Mouse (Mus musculus): ENCODE data around the gene Fam160b1. TPM values are rescaled to one million over a fixed set of nuclear protein-coding genes. Genes with fewer than 3 reads are reported as not detected.

Gene Fam160b1
- polyA plus RNA-seq, 1 experiment from 2014 or later, result 15.1 TPM

- 78% methylated on average over 5 of the region's 5 CpGs for whole genome bisulfite sequencing
- no peak for ATAC-seq (ENCODE audit: insufficient number of reproducible peaks, insufficient read depth, low FRiP score, low read depth)
- Histone ChIP-seq H3K4me3 (ENCODE audit: control insufficient read depth in 1 of 2, insufficient read depth in 1 of 2, low read depth in 1 of 2, low read length in 2 of 2) (no peak overlapping the region), H3K9me3 (ENCODE audit: control insufficient read depth, low read length) (no peaks in the 10 kb centered on the region), H3K27me3 (ENCODE audit: control insufficient read depth, insufficient read depth, low read length) (no peaks in the 10 kb centered on the region), H3K36me3 (ENCODE audit: control insufficient read depth, insufficient read depth, low read length) (peaks cover 33% of the 10 kb centered on the region), H3K4me2 (ENCODE audit: low read length) (no peak overlapping the region), H3K4me1 (ENCODE audit: control insufficient read depth in 2 of 2, insufficient read depth in 2 of 2, low read length in 2 of 2) (peaks cover 37 to 63% of the 10 kb centered on the region in 2 experiments), H3K9ac (ENCODE audit: low read length) (no peak overlapping the region), H3K27ac (replicated peaks in 1 of 2; ENCODE audit: control insufficient read depth in 1 of 2, insufficient read depth in 1 of 2, low read depth in 2 of 2, low read length in 2 of 2) (peak overlapping the region; percentile 4 to 74; a peak in 2 of 4 replicates)
These were observed 6.1 kb downstream of the Fam160b1 start for GRCm38 (mm10) chr19:57366626-57367025.

- Histone ChIP-seq H3K27ac (replicated peaks in 1 of 2; ENCODE audit: control insufficient read depth in 1 of 2, insufficient read depth in 1 of 2, low read depth in 2 of 2, low read length in 2 of 2) (peak overlapping the region; percentile 63 to 74), H3K4me2 (ENCODE audit: low read length) (peak overlapping the region; percentile 4; the same call in 1 of the 2 replicates), H3K4me1 (ENCODE audit: control insufficient read depth in 2 of 2, insufficient read depth in 2 of 2, low read length in 2 of 2) (peaks cover 37 to 63% of the 10 kb centered on the region in 2 experiments), H3K4me3 (ENCODE audit: control insufficient read depth in 1 of 2, insufficient read depth in 1 of 2, low read depth in 1 of 2, low read length in 2 of 2) (no peak overlapping the region), H3K9me3 (ENCODE audit: control insufficient read depth, low read length) (no peaks in the 10 kb centered on the region), H3K36me3 (ENCODE audit: control insufficient read depth, insufficient read depth, low read length) (peaks cover 39% of the 10 kb centered on the region), H3K9ac (ENCODE audit: low read length) (no peak overlapping the region), H3K27me3 (ENCODE audit: control insufficient read depth, insufficient read depth, low read length) (no peaks in the 10 kb centered on the region)
- no peak for ATAC-seq (ENCODE audit: insufficient number of reproducible peaks, insufficient read depth, low FRiP score, low read depth)
- 30% methylated on average over 4 of the region's 4 CpGs for WGBS
These were observed 6.7 kb downstream of the Fam160b1 start for GRCm38 (mm10) chr19:57367201-57367600.

- peaks cover 46% of the 10 kb centered on the region for H3K36me3 ChIP-seq (ENCODE audit: control insufficient read depth, insufficient read depth, low read length)
- WGBS, result 58% methylated on average over 11 of the region's 11 CpGs
- H3K4me1 ChIP-seq (ENCODE audit: control insufficient read depth in 2 of 2, insufficient read depth in 2 of 2, low read length in 2 of 2), result peaks cover 34 to 59% of the 10 kb centered on the region in 2 experiments
- H3K27me3 ChIP-seq (ENCODE audit: control insufficient read depth, insufficient read depth, low read length), result no peaks in the 10 kb centered on the region
- H3K9ac ChIP-seq (ENCODE audit: low read length), result peak overlapping the region; percentile 27; the same call in 1 of the 2 replicates
- H3K4me2 ChIP-seq (ENCODE audit: low read length), result peak overlapping the region; percentile 4; the same call in 1 of the 2 replicates
- H3K4me3 ChIP-seq (ENCODE audit: control insufficient read depth in 1 of 2, insufficient read depth in 1 of 2, low read depth in 1 of 2, low read length in 2 of 2), result no peak overlapping the region
- no peak for ATAC-seq (ENCODE audit: insufficient number of reproducible peaks, insufficient read depth, low FRiP score, low read depth)
- peak overlapping the region; percentile 63 to 74 for H3K27ac ChIP-seq (replicated peaks in 1 of 2; ENCODE audit: control insufficient read depth in 1 of 2, insufficient read depth in 1 of 2, low read depth in 2 of 2, low read length in 2 of 2)
- H3K9me3 ChIP-seq (ENCODE audit: control insufficient read depth, low read length), result no peaks in the 10 kb centered on the region
These were observed 7.4 kb downstream of the Fam160b1 start for GRCm38 (mm10) chr19:57367849-57368387.

- Histone ChIP-seq H3K27ac (replicated peaks in 1 of 2; ENCODE audit: control insufficient read depth in 1 of 2, insufficient read depth in 1 of 2, low read depth in 2 of 2, low read length in 2 of 2) (no peak overlapping the region), H3K4me1 (ENCODE audit: control insufficient read depth in 2 of 2, insufficient read depth in 2 of 2, low read length in 2 of 2) (peaks cover 0 to 10% of the 10 kb centered on the region in 2 experiments; a peak in 2 of 4 replicates), H3K9ac (ENCODE audit: low read length) (no peak overlapping the region), H3K4me2 (ENCODE audit: low read length) (no peak overlapping the region), H3K4me3 (ENCODE audit: control insufficient read depth in 1 of 2, insufficient read depth in 1 of 2, low read depth in 1 of 2, low read length in 2 of 2) (no peak overlapping the region), H3K9me3 (ENCODE audit: control insufficient read depth, low read length) (no peaks in the 10 kb centered on the region), H3K27me3 (ENCODE audit: control insufficient read depth, insufficient read depth, low read length) (no peaks in the 10 kb centered on the region), H3K36me3 (ENCODE audit: control insufficient read depth, insufficient read depth, low read length) (peaks cover 100% of the 10 kb centered on the region)
- WGBS, result 72% methylated on average over 8 of the region's 8 CpGs
- ATAC-seq (ENCODE audit: insufficient number of reproducible peaks, insufficient read depth, low FRiP score, low read depth), result no peak
These were observed 12.9 kb downstream of the Fam160b1 start for GRCm38 (mm10) chr19:57373276-57373811.

GRCm38 (mm10) chr19:57375161-57375560 lies 14.7 kb downstream of the Fam160b1 start:
- H3K9ac ChIP-seq (ENCODE audit: low read length), result no peak overlapping the region
- no peaks in the 10 kb centered on the region for H3K27me3 ChIP-seq (ENCODE audit: control insufficient read depth, insufficient read depth, low read length)
- H3K4me1 ChIP-seq (ENCODE audit: control insufficient read depth in 2 of 2, insufficient read depth in 2 of 2, low read length in 2 of 2), result peaks cover 0 to 5% of the 10 kb centered on the region in 2 experiments; a peak in 1 of 4 replicates
- H3K9me3 ChIP-seq (ENCODE audit: control insufficient read depth, low read length), result no peaks in the 10 kb centered on the region
- 88% methylated on average over 5 of the region's 5 CpGs for WGBS
- H3K36me3 ChIP-seq (ENCODE audit: control insufficient read depth, insufficient read depth, low read length), result peaks cover 100% of the 10 kb centered on the region
- no peak overlapping the region for H3K4me3 ChIP-seq (ENCODE audit: control insufficient read depth in 1 of 2, insufficient read depth in 1 of 2, low read depth in 1 of 2, low read length in 2 of 2)
- no peak overlapping the region for H3K27ac ChIP-seq (replicated peaks in 1 of 2; ENCODE audit: control insufficient read depth in 1 of 2, insufficient read depth in 1 of 2, low read depth in 2 of 2, low read length in 2 of 2)
- no peak overlapping the region for H3K4me2 ChIP-seq (ENCODE audit: low read length)
- no peak for ATAC-seq (ENCODE audit: insufficient number of reproducible peaks, insufficient read depth, low FRiP score, low read depth)

- WGBS, result 91% methylated on average over 11 of the region's 11 CpGs
- Histone ChIP-seq H3K27ac (replicated peaks in 1 of 2; ENCODE audit: control insufficient read depth in 1 of 2, insufficient read depth in 1 of 2, low read depth in 2 of 2, low read length in 2 of 2) (no peak overlapping the region), H3K36me3 (ENCODE audit: control insufficient read depth, insufficient read depth, low read length) (peaks cover 100% of the 10 kb centered on the region), H3K9ac (ENCODE audit: low read length) (no peak overlapping the region), H3K9me3 (ENCODE audit: control insufficient read depth, low read length) (no peaks in the 10 kb centered on the region), H3K4me1 (ENCODE audit: control insufficient read depth in 2 of 2, insufficient read depth in 2 of 2, low read length in 2 of 2) (peaks cover 0 to 5% of the 10 kb centered on the region in 2 experiments; a peak in 1 of 4 replicates), H3K4me2 (ENCODE audit: low read length) (no peak overlapping the region), H3K4me3 (ENCODE audit: control insufficient read depth in 1 of 2, insufficient read depth in 1 of 2, low read depth in 1 of 2, low read length in 2 of 2) (no peak overlapping the region), H3K27me3 (ENCODE audit: control insufficient read depth, insufficient read depth, low read length) (no peaks in the 10 kb centered on the region)
- ATAC-seq (ENCODE audit: insufficient number of reproducible peaks, insufficient read depth, low FRiP score, low read depth), result no peak
These were observed 15.3 kb downstream of the Fam160b1 start for GRCm38 (mm10) chr19:57375746-57376145.

GRCm38 (mm10) chr19:57377043-57377703 lies 16.7 kb downstream of the Fam160b1 start:
- no peak overlapping the region for H3K27ac ChIP-seq (replicated peaks in 1 of 2; ENCODE audit: control insufficient read depth in 1 of 2, insufficient read depth in 1 of 2, low read depth in 2 of 2, low read length in 2 of 2)
- H3K9ac ChIP-seq (ENCODE audit: low read length), result no peak overlapping the region
- WGBS, result 92% methylated on average over 14 of the region's 14 CpGs
- no peak for ATAC-seq (ENCODE audit: insufficient number of reproducible peaks, insufficient read depth, low FRiP score, low read depth)
- no peaks in the 10 kb centered on the region for H3K27me3 ChIP-seq (ENCODE audit: control insufficient read depth, insufficient read depth, low read length)
- H3K4me1 ChIP-seq (ENCODE audit: control insufficient read depth in 2 of 2, insufficient read depth in 2 of 2, low read length in 2 of 2), result peaks cover 0 to 5% of the 10 kb centered on the region in 2 experiments; a peak in 1 of 4 replicates
- H3K36me3 ChIP-seq (ENCODE audit: control insufficient read depth, insufficient read depth, low read length), result peaks cover 100% of the 10 kb centered on the region
- no peaks in the 10 kb centered on the region for H3K9me3 ChIP-seq (ENCODE audit: control insufficient read depth, low read length)
- no peak overlapping the region for H3K4me3 ChIP-seq (ENCODE audit: control insufficient read depth in 1 of 2, insufficient read depth in 1 of 2, low read depth in 1 of 2, low read length in 2 of 2)
- no peak overlapping the region for H3K4me2 ChIP-seq (ENCODE audit: low read length)

All from heart, embryonic 14.5 days (tissue).